Mouse (Mus musculus) naive thymus-derived CD4-positive, alpha-beta T cell, adult 2 months (primary cell): ENCODE results near the gene Trf.
A peak's percentile ranks its signal among the peaks of the same experiment; 100 is the strongest.

ENCODE experiments used
- DNase-seq: peaks from one replicate; pipeline ENCODE4 v3.0.0-alpha.2; 2011; ENCODE audit warnings: low read depth

Gene Trf

GRCm38 (mm10) chr9:103230151-103230951, at the start of gene Trf, which contains the start of gene Gm20425:
Gene Trf (minus strand): TSS chr9:103230444.
Gene Gm20425 (minus strand): TSS chr9:103230307.
- peak; percentile 55 for DNase-seq

GRCm38 (mm10) chr9:103276876-103277275, 46.6 kb upstream of the Trf start:
- DNase-seq: no peak

GRCm38 (mm10) chr9:103275676-103276075, 45.4 kb upstream of the Trf start:
- no peak for DNase-seq

- no peak for DNase-seq
Observed at GRCm38 (mm10) chr9:103274819-103275218, 44.6 kb upstream of the Trf start.

- DNase-seq: no peak
Observed at GRCm38 (mm10) chr9:103271104-103271503, 40.9 kb upstream of the Trf start.

- no peak for DNase-seq
Observed at GRCm38 (mm10) chr9:103265778-103266177, 35.5 kb upstream of the Trf start.

GRCm38 (mm10) chr9:103252906-103253305, 22.7 kb upstream of the Trf start:
- DNase-seq: no peak

- no peak for DNase-seq
Observed at GRCm38 (mm10) chr9:103248618-103249017, 18.4 kb upstream of the Trf start.

- no peak for DNase-seq
Observed at GRCm38 (mm10) chr9:103246526-103247168, 16.4 kb upstream of the Trf start.

- no peak for DNase-seq
Observed at GRCm38 (mm10) chr9:103243640-103244039, 13.4 kb upstream of the Trf start.

GRCm38 (mm10) chr9:103241206-103241605, 11.0 kb upstream of the Trf start:
- DNase-seq: no peak

- no peak for DNase-seq
Observed at GRCm38 (mm10) chr9:103239471-103239870, 9.2 kb upstream of the Trf start.

GRCm38 (mm10) chr9:103234565-103235165, 4.4 kb upstream of the Trf start:
- DNase-seq: no peak

- DNase-seq: no peak
Observed at GRCm38 (mm10) chr9:103234059-103234458, 3.8 kb upstream of the Trf start.

GRCm38 (mm10) chr9:103233006-103233395, 2.8 kb upstream of the Trf start:
- DNase-seq: no peak

GRCm38 (mm10) chr9:103232232-103233005, 2.2 kb upstream of the Trf start:
- DNase-seq: no peak

GRCm38 (mm10) chr9:103229037-103229867, 992 bp downstream of the Trf start:
- DNase-seq: no peak

- no peak for DNase-seq
Observed at GRCm38 (mm10) chr9:103228370-103229003, 1.8 kb downstream of the Trf start.

- no peak for DNase-seq
Observed at GRCm38 (mm10) chr9:103227760-103228159, 2.5 kb downstream of the Trf start.

- no peak for DNase-seq
Observed at GRCm38 (mm10) chr9:103226806-103227205, 3.4 kb downstream of the Trf start.

- peak; percentile 52 for DNase-seq
Observed at GRCm38 (mm10) chr9:103225464-103225863, 4.8 kb downstream of the Trf start.
